Mouse (Mus musculus): ENCODE results near the gene Rph3al.

DNA sequence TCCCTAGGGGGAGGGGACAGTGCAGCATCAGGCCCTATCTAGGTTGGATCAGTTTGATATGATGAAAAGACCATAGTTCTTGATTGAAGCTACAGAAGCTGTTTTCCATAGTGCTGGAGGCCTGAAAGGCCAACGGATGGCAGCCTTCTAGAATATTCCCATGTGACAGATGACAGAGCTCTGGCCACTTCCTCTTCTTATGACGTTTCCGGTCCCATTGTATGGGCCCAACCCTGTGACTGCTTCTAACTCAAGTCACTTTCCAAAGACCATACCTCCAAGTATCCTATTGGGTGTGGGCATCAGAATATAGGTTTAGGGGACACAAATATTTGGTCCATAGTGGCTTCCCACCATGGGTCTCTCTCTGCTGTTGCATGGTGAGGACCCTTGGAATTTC lies 57.0 kb downstream of the Rph3al start:
- TF ChIP-seq CTCF (conservative IDR thresholded peaks at IDR 0.05; ENCODE audit: insufficient read depth, insufficient read length, low read depth, low read length): no peak
- TF ChIP-seq POLR2A (IDR thresholded peaks at IDR 0.05; ENCODE audit: low read depth, low read length): no peak
